Mouse (Mus musculus): ENCODE measurements at regions not wholly inside any gene's neighbourhood (a gene's known extent, or its start where the extent isn't known, plus 50 kb on each side); places are given as distances from the start of the nearest gene placed in this dataset.

DNA sequence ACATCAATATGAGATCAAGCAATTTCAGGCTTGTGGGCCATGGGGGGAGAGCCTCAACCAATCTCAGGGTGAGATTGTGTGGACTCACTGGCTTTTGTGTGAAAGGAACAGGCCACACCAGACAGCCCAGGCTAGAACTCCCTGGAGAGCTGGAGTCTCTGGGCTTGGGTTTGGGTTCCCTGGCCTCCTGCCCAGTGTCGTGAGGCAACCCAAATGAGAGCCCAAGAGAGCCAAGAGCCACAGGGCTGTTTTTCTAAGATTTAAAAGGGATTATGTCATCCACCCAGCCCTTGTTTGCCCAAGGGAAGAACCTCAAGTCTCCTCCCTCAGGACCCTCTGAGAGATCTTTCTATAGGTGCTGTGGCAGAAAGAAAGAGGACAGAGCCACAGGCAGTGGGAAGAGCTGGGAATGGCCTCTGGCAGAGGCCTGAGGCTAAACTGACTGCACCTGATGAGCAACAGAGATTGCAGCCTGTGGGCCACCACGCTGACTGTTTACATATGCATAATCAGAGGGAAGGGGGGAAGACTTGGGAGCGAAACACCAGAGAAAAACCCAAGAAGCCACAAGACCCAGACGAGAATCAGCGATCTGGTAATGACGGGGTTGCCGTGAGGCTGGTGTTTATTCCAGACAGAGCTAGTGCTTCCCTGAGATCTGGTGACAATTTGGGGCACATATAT, 92.1 kb downstream of the Bcl2l11 start:
- DNase-seq (ENCODE audit: low spot score in 2 of 2), result no peak

DNA sequence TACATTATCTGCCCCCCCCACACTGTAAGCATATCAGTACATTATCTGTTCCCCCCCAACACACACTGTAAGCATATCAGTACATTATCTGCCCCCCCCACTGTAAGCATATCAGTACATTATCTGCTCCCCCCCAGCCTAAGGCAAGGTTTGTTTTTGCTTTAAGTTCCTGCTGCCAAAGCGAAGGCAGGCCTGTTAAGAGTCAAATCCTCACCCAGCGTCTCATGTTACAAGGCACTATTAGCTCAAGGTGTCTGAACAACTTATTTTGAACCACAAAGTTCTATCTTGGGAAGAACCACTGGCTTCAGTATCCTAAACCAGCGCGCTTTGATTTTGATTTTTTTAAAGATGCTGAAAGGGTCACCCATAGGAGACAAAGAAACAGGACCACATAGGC, 93.1 kb downstream of the Bcl2l11 start:
- no peak for DNase-seq (ENCODE audit: low spot score in 2 of 2)

GRCm38 (mm10) chr2:128221055-128221454, 95.2 kb downstream of the Bcl2l11 start:
- no peak for DNase-seq (ENCODE audit: low spot score in 2 of 2)

GRCm38 (mm10) chr2:128221657-128222056, 95.8 kb downstream of the Bcl2l11 start:
- no peak for DNase-seq (ENCODE audit: low spot score in 2 of 2)

DNA sequence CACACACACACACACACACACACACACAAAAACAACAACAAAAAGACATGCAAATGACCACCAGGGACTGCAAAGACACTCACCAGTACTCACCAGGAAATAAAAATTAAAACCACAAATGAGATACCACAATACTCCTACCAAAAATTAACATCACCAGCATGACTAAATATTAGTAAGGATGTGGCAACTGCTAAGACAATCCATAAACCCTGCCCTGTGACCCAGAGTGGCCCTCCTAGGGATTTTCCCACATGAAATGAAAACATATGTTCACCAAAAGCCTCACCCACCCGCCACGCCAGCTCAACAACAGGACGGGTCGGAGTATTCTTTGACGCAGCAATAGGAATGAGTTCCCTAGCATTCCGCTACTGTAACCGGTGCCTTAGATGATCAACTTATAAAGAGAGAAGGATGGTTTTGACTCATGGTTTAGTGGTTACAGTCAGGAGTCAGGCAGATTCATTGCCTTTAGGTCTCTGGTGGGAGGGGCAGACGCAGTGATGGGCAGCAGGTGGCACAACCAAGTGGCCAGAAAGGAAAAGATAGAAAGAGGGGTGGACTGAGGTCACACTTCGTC, 100.7 kb downstream of the Bcl2l11 start:
- DNase-seq (ENCODE audit: low spot score in 2 of 2), result no peak

DNA sequence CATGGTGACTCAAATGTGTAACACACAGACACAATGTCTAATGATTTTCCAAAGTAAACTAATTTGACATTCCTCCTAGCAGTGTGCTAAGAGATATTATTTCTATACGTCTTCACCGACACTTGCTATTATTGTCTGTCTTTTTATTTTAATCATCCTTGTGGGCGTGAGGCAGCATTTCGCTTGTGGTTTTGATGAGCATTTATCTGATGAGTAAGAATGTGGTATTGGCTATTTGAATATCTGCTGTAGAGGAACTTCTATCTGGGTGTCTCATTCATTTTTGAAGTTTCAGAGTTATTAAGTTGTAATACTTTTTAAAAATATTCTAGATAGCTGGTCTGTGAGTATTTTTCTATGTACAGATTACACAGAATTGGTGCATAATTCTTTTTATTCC, 103.9 kb downstream of the Bcl2l11 start:
- no peak for DNase-seq (ENCODE audit: low spot score in 2 of 2)

DNA sequence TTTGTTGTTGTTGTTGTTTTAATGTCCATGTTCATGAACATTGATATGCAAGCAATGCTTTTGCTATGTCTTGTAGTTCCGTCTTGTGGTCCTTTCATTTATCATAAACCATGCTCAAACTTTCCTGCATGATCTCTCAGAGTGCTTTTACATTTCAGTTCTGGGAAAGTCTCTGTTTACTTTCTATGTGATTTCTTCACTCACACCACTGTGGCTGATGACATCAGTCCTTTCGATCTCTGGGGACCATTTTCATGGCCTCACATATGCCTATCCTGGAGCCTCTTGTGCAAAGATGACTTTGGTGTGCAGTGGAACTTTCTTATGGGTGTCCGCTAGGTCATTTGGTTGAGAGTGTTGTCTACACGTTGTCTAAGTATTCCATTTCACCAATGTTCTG, 105.1 kb downstream of the Bcl2l11 start:
- no peak for DNase-seq (ENCODE audit: low spot score in 2 of 2)

GRCm38 (mm10) chr2:128231338-128231737, 105.5 kb downstream of the Bcl2l11 start:
- DNase-seq (ENCODE audit: low spot score in 2 of 2), result no peak

DNA sequence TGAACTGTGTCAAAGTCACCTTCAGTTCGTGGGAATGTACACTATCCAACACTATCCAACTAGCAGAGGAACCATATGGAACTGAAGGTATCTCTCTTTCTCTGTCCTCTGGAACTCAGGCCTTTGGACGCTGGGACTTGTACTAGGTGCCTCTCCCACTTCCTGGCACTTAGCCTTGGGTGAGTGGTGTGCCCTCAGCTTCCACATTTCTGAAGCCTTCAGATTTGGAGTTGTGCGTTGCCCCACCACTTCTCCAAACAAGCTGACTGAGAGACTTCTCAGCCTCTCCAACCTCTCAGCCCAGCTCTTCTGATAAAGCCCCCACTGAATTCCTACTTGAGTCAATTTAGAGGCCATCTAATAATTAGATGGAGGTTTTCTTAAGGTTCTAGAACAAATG, 106.2 kb downstream of the Bcl2l11 start:
- no peak for DNase-seq (ENCODE audit: low spot score in 2 of 2)

- DNase-seq (ENCODE audit: low spot score in 2 of 2), result no peak
These were observed 109.3 kb downstream of the Bcl2l11 start for GRCm38 (mm10) chr2:128235127-128235526.

- DNase-seq (ENCODE audit: low spot score in 2 of 2), result no peak
These were observed 113.6 kb downstream of the Bcl2l11 start for GRCm38 (mm10) chr2:128239451-128239850.

DNA sequence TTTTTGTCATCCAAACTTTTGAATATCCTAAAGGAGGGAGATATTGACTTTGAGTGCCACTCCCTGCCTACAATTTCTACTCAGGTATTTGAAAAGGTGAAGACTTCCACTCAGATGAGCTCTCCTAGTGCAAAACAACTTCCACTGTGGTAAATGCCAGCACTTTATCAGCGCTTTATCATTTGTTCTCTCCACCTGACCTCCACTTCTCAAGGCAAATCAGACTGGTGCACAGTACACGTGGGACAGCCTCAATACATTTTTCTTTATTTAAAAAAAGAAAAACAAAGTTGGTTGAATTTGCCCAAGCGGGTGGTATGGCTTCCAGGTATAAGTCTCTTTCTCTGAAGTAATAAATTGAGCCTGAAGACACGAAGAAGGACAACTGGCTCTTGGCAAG, 114.2 kb downstream of the Bcl2l11 start:
- no peak for DNase-seq (ENCODE audit: low spot score in 2 of 2)

GRCm38 (mm10) chr2:128240536-128241279, 114.9 kb downstream of the Bcl2l11 start:
- DNase-seq (ENCODE audit: low spot score in 2 of 2), result no peak

DNA sequence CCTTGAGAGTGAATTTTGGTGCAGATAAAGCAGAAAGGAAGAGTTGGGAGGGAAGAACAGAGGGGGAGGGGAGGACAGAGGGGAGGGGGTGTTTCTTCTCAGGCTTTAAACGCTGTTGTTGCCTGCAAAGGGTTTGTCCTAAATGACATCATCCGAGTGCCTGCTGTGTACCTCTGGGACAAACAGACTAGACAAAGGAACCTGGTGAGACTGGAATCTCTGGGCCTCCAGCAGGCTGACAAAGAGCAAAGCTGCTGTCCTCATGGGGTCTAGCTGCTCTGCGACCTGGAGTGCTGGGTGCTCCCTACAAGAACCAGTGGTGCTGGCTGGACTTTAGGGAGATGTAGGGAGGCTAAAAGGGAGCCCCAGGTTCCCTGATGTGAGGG, 115.4 kb downstream of the Bcl2l11 start:
- no peak for DNase-seq (ENCODE audit: low spot score in 2 of 2)

DNA sequence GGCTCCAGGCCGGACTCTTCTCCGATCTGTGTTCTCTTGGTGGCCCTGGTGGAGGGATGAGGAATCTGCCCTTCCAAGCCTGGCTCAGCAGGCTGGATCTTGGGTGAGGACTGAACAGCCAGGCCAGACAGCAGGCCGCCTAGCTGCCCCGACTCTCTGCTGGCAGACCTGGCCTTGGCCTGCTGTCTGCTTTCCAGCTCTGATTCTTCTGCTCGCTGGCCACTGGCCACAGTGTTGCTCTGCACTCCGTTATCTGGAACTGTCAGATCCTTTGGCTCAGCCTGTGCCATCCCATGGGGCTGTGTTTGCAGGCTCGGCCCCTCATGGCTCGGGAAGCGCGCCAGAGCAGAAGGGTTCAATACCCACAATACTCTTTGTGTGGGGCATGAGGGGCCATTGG, 119.7 kb downstream of the Bcl2l11 start:
- DNase-seq (ENCODE audit: low spot score in 2 of 2), result no peak

DNA sequence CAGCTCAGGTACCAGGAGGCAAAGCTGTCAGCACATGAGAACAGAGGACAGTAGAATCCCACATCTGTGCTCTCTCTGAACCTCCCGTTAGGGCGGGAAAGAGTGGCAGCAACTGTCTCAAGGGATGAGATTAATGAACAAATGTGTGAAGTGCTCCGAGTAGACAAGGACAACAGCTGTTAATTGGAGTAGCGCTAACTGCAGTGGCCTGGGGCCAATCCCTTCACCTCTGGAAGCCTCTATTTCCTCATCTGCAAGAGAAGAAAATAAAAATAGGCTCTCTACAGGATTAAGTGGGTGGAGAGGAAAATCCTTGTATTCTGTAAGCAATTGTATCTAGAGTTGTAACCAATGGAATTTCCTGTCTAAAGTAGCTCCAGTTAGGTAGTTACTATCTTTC, 122.1 kb downstream of the Bcl2l11 start:
- no peak for DNase-seq (ENCODE audit: low spot score in 2 of 2)

DNA sequence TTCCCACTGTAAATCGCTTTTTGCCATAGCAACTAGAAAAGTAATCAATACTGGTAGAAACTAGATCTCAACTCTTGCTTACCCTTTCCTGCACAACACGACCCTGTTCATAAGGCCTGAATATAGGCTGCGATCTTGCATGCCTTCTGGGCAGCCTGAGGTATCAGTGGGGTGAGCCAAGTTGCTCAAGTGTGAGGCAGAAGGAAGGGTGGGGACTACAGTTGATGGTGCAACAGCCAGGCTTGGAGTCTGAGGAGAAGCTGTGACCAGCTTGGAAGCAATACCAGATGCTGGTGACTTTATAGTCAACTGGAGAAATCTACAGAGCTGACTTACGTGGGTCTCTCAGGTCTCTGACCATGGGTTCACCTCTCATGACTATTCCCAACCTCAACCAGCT, 123.3 kb downstream of the Bcl2l11 start:
- no peak for DNase-seq (ENCODE audit: low spot score in 2 of 2)

DNA sequence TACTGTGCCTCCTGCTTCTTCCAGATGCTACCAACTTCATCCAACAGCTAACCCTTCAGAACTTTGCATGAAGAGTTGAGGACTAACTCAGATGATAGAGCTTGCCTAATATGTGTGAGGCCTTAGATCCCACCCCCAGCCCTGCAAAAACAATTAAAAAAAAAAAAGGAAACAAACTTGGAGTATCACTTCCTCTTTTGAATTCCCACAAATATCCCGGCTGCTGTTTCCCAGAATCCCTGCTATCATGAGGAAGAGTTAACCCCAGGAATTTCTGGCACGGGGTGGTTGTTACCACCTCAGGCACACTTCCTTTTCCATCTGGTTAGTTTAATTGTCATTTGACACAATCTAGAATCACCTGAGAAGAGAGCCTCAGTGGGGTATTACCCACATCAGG, 123.8 kb downstream of the Bcl2l11 start:
- DNase-seq (ENCODE audit: low spot score in 2 of 2), result no peak

GRCm38 (mm10) chr2:128250841-128251240, 125.0 kb downstream of the Bcl2l11 start:
- DNase-seq (ENCODE audit: low spot score in 2 of 2), result no peak

- no peak for DNase-seq (ENCODE audit: low spot score in 2 of 2)
These were observed 130.8 kb downstream of the Bcl2l11 start for GRCm38 (mm10) chr2:128256651-128257050.

- no peak for DNase-seq (ENCODE audit: low spot score in 2 of 2)
These were observed 131.4 kb downstream of the Bcl2l11 start for GRCm38 (mm10) chr2:128257262-128257661.

GRCm38 (mm10) chr2:128263880-128264279, 138.0 kb downstream of the Bcl2l11 start:
- DNase-seq (ENCODE audit: low spot score in 2 of 2), result no peak

Measured in spleen, postnatal 10 days (tissue).